Mouse (Mus musculus) neural tube, embryonic 11.5 days (tissue): ENCODE data around the gene Krtap5-2. TPM values are rescaled to one million over a fixed set of nuclear protein-coding genes. Genes with fewer than 3 reads are reported as not detected.
"Not testable (repeated sequence)": the region's sequence is repeated elsewhere in the genome, so short reads cannot be mapped to it uniquely, and the experiment has no call there.

ENCODE experiments used
- ATAC-seq: fragments of 200-750 bp; cut with Nextera tagmentation; 2 replicates; pipeline ENCODE4 v1.8.0; 2017; ENCODE audit warnings: moderate number of reproducible peaks, mild to moderate bottlenecking, moderate TSS enrichment, moderate library complexity; ENCODE audit not compliant: insufficient read depth, low FRiP score, low TSS enrichment
- DNase-seq: peaks from one replicate; pipeline ENCODE4 v3.0.0-alpha.2; 2015; ENCODE audit warnings: low spot score
- H3K27ac ChIP-seq: fragments of 300-500 bp; sonication (generic); 2 replicates; pipeline ENCODE4 v1.5.1; 2014; ENCODE audit warnings: low read depth, mild to moderate bottlenecking, low read length
- H3K27me3 ChIP-seq: fragments of 300-500 bp; sonication (generic); 2 replicates; pipeline ENCODE4 v1.6.1; 2014; ENCODE audit warnings: mild to moderate bottlenecking, low read length, mixed read lengths; ENCODE audit not compliant: control insufficient read depth, insufficient read depth
- H3K36me3 ChIP-seq: fragments of 300-500 bp; sonication (generic); 2 replicates; pipeline ENCODE4 v1.6.1; 2014; ENCODE audit warnings: mild to moderate bottlenecking, low read length, moderate library complexity, mixed read lengths; ENCODE audit not compliant: control insufficient read depth, insufficient read depth
- H3K4me1 ChIP-seq: fragments of 300-500 bp; sonication (generic); 2 replicates; pipeline ENCODE4 v1.6.1; 2014; ENCODE audit warnings: low read length, mixed read lengths; ENCODE audit not compliant: control insufficient read depth, insufficient read depth
- H3K4me2 ChIP-seq: fragments of 300-500 bp; sonication (generic); 2 replicates; pipeline ENCODE4 v1.6.1; 2014; ENCODE audit warnings: low read depth, mild to moderate bottlenecking, moderate library complexity
- H3K4me3 ChIP-seq: fragments of 300-500 bp; sonication (generic); 2 replicates; pipeline ENCODE4 v1.5.1; 2014; ENCODE audit warnings: low read depth, low read length
- H3K9ac ChIP-seq: fragments of 300-500 bp; sonication (generic); 2 replicates; pipeline ENCODE4 v1.6.1; 2014; ENCODE audit warnings: mild to moderate bottlenecking, low read length
- H3K9me3 ChIP-seq: fragments of 300-500 bp; sonication (generic); 2 replicates; pipeline ENCODE4 v1.6.1; 2016; ENCODE audit warnings: low read length; ENCODE audit not compliant: control insufficient read depth
- WGBS: fragments of 180-500 bp; shearing (Covaris S2); extraction: QIAGEN DNeasy Blood & Tissue Kit; methylation state at CpG from one replicate; pipeline ENCODE4 v1.1.7; 2014; 5-methylcytosine and 5-hydroxymethylcytosine counted together
- polyA plus RNA-seq: library from polyadenylated mRNA; unstranded; fragments of >200 nt; fragmentation: Nextera tagmentation; extraction: Ambion mirVana; gene quantifications from 2 replicates; pipeline ENCODE4 v1.2.1, GENCODE M21; 2014

The Krtap5-2 gene
- polyA plus RNA-seq, 1 experiment from 2014 or later: not detected

- no peak for DNase-seq
- Histone ChIP-seq H3K9ac (no peak overlapping the region), H3K4me3 (no peak overlapping the region), H3K4me2 (no peak overlapping the region), H3K9me3 (no peaks in the 10 kb centered on the region), H3K27ac (no peak overlapping the region), H3K36me3 (no peaks in the 10 kb centered on the region), H3K27me3 (no peaks in the 10 kb centered on the region), H3K4me1 (no peaks in the 10 kb centered on the region)
- WGBS: 79% methylated on average over 2 of the region's 2 CpGs
- no peak for ATAC-seq
Measured at GRCm38 (mm10) chr7:142188156-142188555, 12.4 kb upstream of the Krtap5-2 start.

DNA sequence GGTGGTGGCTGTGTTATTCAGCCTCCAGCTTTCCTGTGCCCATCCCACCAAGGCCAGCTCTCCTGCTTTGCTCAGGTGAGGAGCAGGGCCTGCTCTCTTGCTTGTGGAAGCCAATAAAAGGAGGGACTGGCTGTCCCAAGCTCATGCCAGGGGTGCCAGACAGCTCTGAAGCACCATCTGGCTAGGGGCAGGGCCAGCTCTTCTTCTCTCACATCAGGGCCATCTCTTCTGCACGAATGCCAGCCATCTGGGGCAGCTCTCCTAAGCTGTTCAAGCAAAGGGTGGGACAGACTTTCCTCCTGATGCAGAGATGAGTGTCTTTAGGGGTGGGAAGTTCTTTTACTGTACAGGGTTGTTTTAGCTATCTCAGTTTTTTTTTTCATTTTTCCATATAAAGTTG lies 5.2 kb upstream of the Krtap5-2 start:
- Histone ChIP-seq H3K9me3 (no peaks in the 10 kb centered on the region), H3K27me3 (no peaks in the 10 kb centered on the region), H3K4me3 (no peak overlapping the region), H3K4me2 (no peak overlapping the region), H3K36me3 (no peaks in the 10 kb centered on the region), H3K4me1 (no peaks in the 10 kb centered on the region), H3K9ac (no peak overlapping the region), H3K27ac (no peak overlapping the region)
- DNase-seq (no peak), ATAC-seq (no peak)
- 53% methylated on average over 1 of the region's 1 CpGs for WGBS

DNA sequence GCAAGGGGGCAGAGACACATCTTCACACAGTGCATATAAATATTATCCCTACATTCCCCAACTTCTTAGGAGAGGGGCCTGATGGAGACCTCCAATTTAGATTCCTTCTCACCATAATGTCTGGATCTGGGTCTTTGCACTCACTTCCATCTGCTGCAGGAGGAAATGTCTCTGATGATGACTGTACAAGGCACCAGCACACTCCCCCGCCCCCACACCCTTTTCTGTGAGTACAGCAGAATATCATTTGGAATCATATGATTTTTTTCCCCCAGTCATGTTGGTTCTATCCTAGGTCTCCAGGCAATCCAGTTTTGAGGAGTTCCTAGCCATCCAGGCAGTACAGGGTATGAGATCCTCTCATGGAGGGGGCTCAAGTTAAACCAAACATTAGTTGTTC lies 2.9 kb upstream of the Krtap5-2 start:
- WGBS: 89% methylated on average over 1 of the region's 1 CpGs

DNA sequence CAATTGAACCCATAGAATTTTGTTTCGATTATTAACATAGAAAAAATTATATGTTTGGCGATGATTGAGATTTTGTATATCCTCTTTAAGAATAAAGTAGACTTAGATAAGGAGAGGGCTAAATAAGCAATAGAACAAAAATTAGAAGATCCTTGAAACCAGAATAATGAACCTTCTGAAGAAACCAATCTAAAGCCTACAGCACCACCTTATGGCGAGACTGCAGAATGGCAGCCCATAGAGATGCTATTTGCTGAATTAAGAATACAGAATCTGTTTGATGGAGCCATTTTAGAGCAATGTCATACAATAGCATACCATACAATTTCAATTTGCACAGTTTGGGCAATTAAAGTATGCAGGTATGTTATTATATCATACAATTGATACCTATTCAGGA lies 6.0 kb downstream of the Krtap5-2 start:
- Histone ChIP-seq H3K4me3 (no peak overlapping the region), H3K4me1 (no peaks in the 10 kb centered on the region), H3K9me3 (no peaks in the 10 kb centered on the region), H3K4me2 (no peak overlapping the region), H3K27me3 (no peaks in the 10 kb centered on the region), H3K9ac (no peak overlapping the region), H3K27ac (no peak overlapping the region), H3K36me3 (no peaks in the 10 kb centered on the region)
- WGBS: 44% methylated on average over 3 of the region's 3 CpGs
- ATAC-seq (no peak), DNase-seq (peak; percentile 18)

More for the DNA sequence above, 2.9 kb upstream of the Krtap5-2 start:
- Histone ChIP-seq H3K4me1 (no peaks in the 10 kb centered on the region), H3K9ac (no peak overlapping the region), H3K27ac (no peak overlapping the region), H3K4me2 (no peak overlapping the region), H3K27me3 (no peaks in the 10 kb centered on the region), H3K9me3 (no peaks in the 10 kb centered on the region), H3K36me3 (no peaks in the 10 kb centered on the region), H3K4me3 (no peak overlapping the region)
- ATAC-seq: no peak
- DNase-seq: no peak

- not testable (repeated sequence) for H3K4me3 ChIP-seq, DNase-seq, H3K27ac ChIP-seq, H3K27me3 ChIP-seq, H3K9me3 ChIP-seq, ATAC-seq, H3K9ac ChIP-seq, H3K36me3 ChIP-seq, H3K4me1 ChIP-seq, H3K4me2 ChIP-seq
Measured at GRCm38 (mm10) chr7:142165639-142166038, 10.2 kb downstream of the Krtap5-2 start, which contains the start of gene Gm4553. Gene Gm4553 (minus strand): TSS chr7:142165739.

GRCm38 (mm10) chr7:142159366-142159765 lies 16.4 kb downstream of the Krtap5-2 start:
- ATAC-seq (no peak), DNase-seq (no peak)
- H3K4me2 ChIP-seq: no peak overlapping the region
- H3K4me1 ChIP-seq: no peaks in the 10 kb centered on the region
- H3K9ac ChIP-seq: no peak overlapping the region
- no peak overlapping the region for H3K4me3 ChIP-seq
- no peak overlapping the region for H3K27ac ChIP-seq
- no peaks in the 10 kb centered on the region for H3K9me3 ChIP-seq
- 93% methylated on average over 3 of the region's 3 CpGs for whole genome bisulfite sequencing
- H3K36me3 ChIP-seq: no peaks in the 10 kb centered on the region
- H3K27me3 ChIP-seq: no peaks in the 10 kb centered on the region

DNA sequence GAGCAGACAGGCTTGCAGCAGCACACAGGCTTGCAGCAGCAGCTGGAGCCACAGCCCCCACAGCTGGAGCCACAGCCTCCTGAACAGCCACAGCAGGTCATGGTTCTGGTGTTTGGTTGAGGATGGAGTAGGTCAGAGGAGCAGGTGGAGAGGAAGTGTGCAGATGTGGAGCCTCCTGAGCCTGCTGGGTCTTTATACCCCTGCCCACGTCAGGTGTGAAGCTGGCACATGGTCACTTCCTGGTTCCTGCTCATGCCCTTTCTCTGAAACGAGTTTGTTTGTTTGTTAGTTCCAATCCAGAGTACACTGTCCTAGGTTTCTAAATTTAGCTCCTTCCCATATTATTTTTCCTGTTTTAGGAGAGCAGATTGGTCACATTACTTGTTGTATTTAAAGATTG lies 18.8 kb downstream of the Krtap5-2 start, which contains the start of gene Gm29735:
Gene Gm29735 (minus strand): TSS at position 101 of the 400 bp plus-strand sequence.
- H3K4me1 ChIP-seq, ATAC-seq, H3K9me3 ChIP-seq, H3K4me3 ChIP-seq, H3K9ac ChIP-seq, H3K27me3 ChIP-seq, DNase-seq, H3K4me2 ChIP-seq, H3K27ac ChIP-seq, H3K36me3 ChIP-seq: not testable (repeated sequence)
- WGBS: 61% methylated on average over 2 of the region's 2 CpGs

DNA sequence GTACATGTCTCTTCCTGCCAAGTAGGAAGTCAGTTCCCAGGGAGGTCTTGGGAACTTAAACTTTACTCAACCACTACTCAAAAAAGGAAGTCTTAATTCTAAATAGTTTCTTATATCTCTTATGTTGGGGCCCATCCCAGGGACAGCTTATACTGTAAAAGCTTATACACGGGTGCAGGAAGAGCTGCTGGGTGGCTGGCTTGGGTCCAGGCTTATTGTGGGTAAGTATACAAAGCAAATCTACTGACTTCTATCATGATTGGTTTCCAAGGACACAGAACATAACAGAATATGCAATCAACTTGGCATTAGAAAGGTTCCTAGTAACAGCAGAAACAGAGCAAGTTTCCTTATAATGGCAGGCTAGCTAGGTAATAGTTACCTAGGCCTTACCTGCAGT lies 20.5 kb downstream of the Krtap5-2 start:
- Histone ChIP-seq H3K4me3 (no peak overlapping the region), H3K36me3 (no peaks in the 10 kb centered on the region), H3K27me3 (no peaks in the 10 kb centered on the region), H3K9ac (no peak overlapping the region), H3K27ac (no peak overlapping the region), H3K9me3 (no peaks in the 10 kb centered on the region), H3K4me1 (no peaks in the 10 kb centered on the region), H3K4me2 (no peak overlapping the region)
- WGBS: 79% methylated on average over 1 of the region's 1 CpGs
- DNase-seq (no peak), ATAC-seq (no peak)

DNA sequence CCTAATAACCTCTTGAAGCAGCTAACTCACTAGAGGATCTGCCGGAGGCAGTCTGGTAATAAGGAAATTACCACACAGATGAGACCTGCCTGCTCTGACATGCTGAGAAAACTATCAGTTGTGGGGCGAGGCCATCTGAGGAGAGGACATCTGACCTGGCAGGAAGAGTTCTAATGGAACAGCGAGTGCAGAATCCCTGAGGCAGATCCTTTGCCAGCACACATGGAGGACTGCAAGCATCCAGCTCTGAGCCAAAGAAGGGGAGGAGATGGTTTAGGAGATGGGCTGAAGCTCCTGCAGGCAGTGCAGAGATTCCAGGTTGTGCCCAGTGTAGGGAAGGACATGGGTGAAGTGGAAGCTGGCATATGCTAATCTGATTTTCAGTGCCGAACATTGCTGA lies 23.6 kb downstream of the Krtap5-2 start:
- no peak overlapping the region for H3K27ac ChIP-seq
- WGBS: 80% methylated on average over 4 of the region's 4 CpGs
- ATAC-seq (no peak), DNase-seq (no peak)
- no peaks in the 10 kb centered on the region for H3K9me3 ChIP-seq
- H3K4me3 ChIP-seq: no peak overlapping the region
- H3K4me1 ChIP-seq: no peaks in the 10 kb centered on the region
- no peaks in the 10 kb centered on the region for H3K27me3 ChIP-seq
- no peak overlapping the region for H3K9ac ChIP-seq
- no peaks in the 10 kb centered on the region for H3K36me3 ChIP-seq
- H3K4me2 ChIP-seq: no peak overlapping the region
